Mouse (Mus musculus) heart, postnatal 0 days (tissue): ENCODE data around the gene Sult2a7. TPM values are rescaled to one million over a fixed set of nuclear protein-coding genes. Genes with fewer than 3 reads are reported as not detected.

Experiments
- ATAC-seq: fragments of 200-750 bp; cut with Nextera tagmentation; 2 replicates; pipeline ENCODE4 v1.8.0; 2017; ENCODE audit warnings: low read depth, moderate number of reproducible peaks, moderate library complexity; ENCODE audit not compliant: insufficient read depth
- DNase-seq: peaks from one replicate; pipeline ENCODE4 v3.0.0-alpha.2; 2016; ENCODE audit warnings: low spot score
- H3K27ac ChIP-seq: fragments of 300-500 bp; sonication (generic); 2 replicates; pipeline ENCODE4 v1.5.1; 2014; ENCODE audit warnings: low read depth, mild to moderate bottlenecking
- H3K27me3 ChIP-seq: fragments of 300-500 bp; sonication (generic); 2 replicates; pipeline ENCODE4 v1.6.1; 2014; ENCODE audit warnings: low read length, mixed read lengths; ENCODE audit not compliant: control insufficient read depth, insufficient read depth
- H3K36me3 ChIP-seq: fragments of 300-500 bp; sonication (generic); replicated peaks from 2 replicates; pipeline ENCODE4 v1.6.1; 2014; ENCODE audit warnings: low read length, mixed read lengths; ENCODE audit not compliant: control insufficient read depth, insufficient read depth
- H3K4me1 ChIP-seq: fragments of 300-500 bp; sonication (generic); 2 replicates; pipeline ENCODE4 v1.6.1; 2014; ENCODE audit warnings: antibody characterized with exemption; ENCODE audit not compliant: control insufficient read depth, insufficient read depth
- H3K4me2 ChIP-seq: fragments of 300-500 bp; sonication (generic); 2 replicates; pipeline ENCODE4 v1.6.1; 2014; ENCODE audit warnings: low read depth, mild to moderate bottlenecking, low read length, moderate library complexity
- H3K4me3 ChIP-seq: fragments of 300-500 bp; sonication (generic); 2 replicates; pipeline ENCODE4 v1.5.1; 2014; ENCODE audit warnings: low read depth, low read length
- H3K9ac ChIP-seq: fragments of 300-500 bp; sonication (generic); replicated peaks from 2 replicates; pipeline ENCODE4 v1.6.1; 2014; ENCODE audit warnings: low read depth, low read length, mixed read lengths
- H3K9me3 ChIP-seq: fragments of 300-500 bp; sonication (generic); replicated peaks from 2 replicates; pipeline ENCODE4 v1.6.1; 2016; ENCODE audit warnings: low read length; ENCODE audit not compliant: control insufficient read depth
- CTCF ChIP-seq: IDR thresholded peaks from 2 replicates; pipeline ENCODE4 v1.5.1; 2016; ENCODE audit warnings: antibody characterized with exemption, control low read depth, low read depth
- EP300 ChIP-seq: IDR thresholded peaks from 2 replicates; pipeline ENCODE4 v1.6.1; 2016; ENCODE audit warnings: antibody characterized with exemption, low read depth
- WGBS: fragments of 180-500 bp; shearing (Covaris S2); extraction: QIAGEN DNeasy Blood & Tissue Kit; methylation state at CpG from one replicate; pipeline ENCODE4 v1.1.7; 2014; 5-methylcytosine and 5-hydroxymethylcytosine counted together
- polyA plus RNA-seq: library from polyadenylated mRNA; unstranded; fragments of >200 nt; fragmentation: Nextera tagmentation; extraction: Ambion mirVana; gene quantifications from 2 replicates; pipeline ENCODE4 v1.2.1, GENCODE M21; 2015
- total RNA-seq: library from RNA; depleted of rRNA; stranded (reverse); fragments of >200 nt; gene quantifications from 2 replicates; pipeline ENCODE4 v1.2.3, GENCODE M21; 2014; ENCODE audit warnings: low replicate concordance; rRNA removed

Gene Sult2a7
- not detected in 2 replicates for total RNA-seq
- not detected in 2 replicates for polyA plus RNA-seq

- TF ChIP-seq EP300 (no peak), CTCF (no peak)
- Histone ChIP-seq H3K9ac (no peak within 1 kb of the TSS), H3K4me3 (no peak within 1 kb of the TSS), H3K9me3 (peaks cover 6% of the 10 kb centered on the region), H3K36me3 (no peaks in the 10 kb centered on the region), H3K4me2 (no peak within 1 kb of the TSS), H3K27ac (no peak within 1 kb of the TSS), H3K4me1 (no peaks in the 10 kb centered on the region), H3K27me3 (no peaks in the 10 kb centered on the region)
- 76% methylated on average over 4 of the region's 4 CpGs for WGBS
- no peak for ATAC-seq
- DNase-seq: no peak
These were observed at the start of gene Sult2a7 for GRCm38 (mm10) chr7:14494130-14494529. Gene Sult2a7 (minus strand): TSS chr7:14494230.

- ATAC-seq (no peak), DNase-seq (no peak)
- Histone ChIP-seq H3K27me3 (no peaks in the 10 kb centered on the region), H3K9me3 (peaks cover 14% of the 10 kb centered on the region), H3K9ac (no peak overlapping the region), H3K27ac (no peak overlapping the region), H3K4me3 (no peak overlapping the region), H3K4me1 (no peaks in the 10 kb centered on the region), H3K4me2 (no peak overlapping the region), H3K36me3 (no peaks in the 10 kb centered on the region)
- TF ChIP-seq CTCF (no peak), EP300 (no peak)
- WGBS: 40% methylated on average over 1 of the region's 1 CpGs
These were observed 31.2 kb upstream of the Sult2a7 start for GRCm38 (mm10) chr7:14525280-14525679.

DNA sequence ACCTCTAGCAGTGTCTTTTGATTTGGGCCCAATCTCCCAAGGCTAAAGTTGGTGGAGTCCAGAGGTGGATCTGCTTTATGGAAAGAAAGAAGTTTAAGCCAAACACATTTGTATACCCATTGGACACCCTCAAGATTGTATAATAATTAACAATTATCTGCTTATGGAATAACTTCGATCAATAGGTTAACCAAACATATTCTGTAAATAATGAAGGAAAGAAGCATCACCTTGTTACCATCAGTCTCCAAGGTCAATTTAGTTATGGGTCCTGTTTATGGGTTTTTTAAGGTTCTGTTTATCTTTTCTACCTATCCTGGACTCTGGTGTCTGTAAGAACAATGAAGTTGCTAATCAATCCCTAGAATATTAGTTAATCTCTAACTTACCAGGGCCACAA is 28.6 kb upstream of the Sult2a7 start:
- no peaks in the 10 kb centered on the region for H3K27me3 ChIP-seq
- no peaks in the 10 kb centered on the region for H3K4me1 ChIP-seq
- no peak for ATAC-seq
- TF ChIP-seq CTCF (no peak), EP300 (no peak)
- no peak overlapping the region for H3K27ac ChIP-seq
- H3K36me3 ChIP-seq: no peaks in the 10 kb centered on the region
- no peak overlapping the region for H3K9ac ChIP-seq
- 78% methylated on average over 1 of the region's 1 CpGs for WGBS
- H3K4me3 ChIP-seq: no peak overlapping the region
- no peak overlapping the region for H3K4me2 ChIP-seq
- DNase-seq: no peak
- H3K9me3 ChIP-seq: peaks cover 26% of the 10 kb centered on the region

- Histone ChIP-seq H3K9ac (no peak overlapping the region), H3K27ac (no peak overlapping the region), H3K4me2 (no peak overlapping the region), H3K4me3 (no peak overlapping the region), H3K9me3 (peaks cover 29% of the 10 kb centered on the region), H3K36me3 (no peaks in the 10 kb centered on the region), H3K27me3 (no peaks in the 10 kb centered on the region), H3K4me1 (no peaks in the 10 kb centered on the region)
- DNase-seq (no peak), ATAC-seq (no peak)
- WGBS: 46% methylated on average over 3 of the region's 3 CpGs
- no peak for TF ChIP-seq CTCF
- TF ChIP-seq EP300: no peak
These were observed 24.3 kb upstream of the Sult2a7 start for GRCm38 (mm10) chr7:14518301-14518700.

DNA sequence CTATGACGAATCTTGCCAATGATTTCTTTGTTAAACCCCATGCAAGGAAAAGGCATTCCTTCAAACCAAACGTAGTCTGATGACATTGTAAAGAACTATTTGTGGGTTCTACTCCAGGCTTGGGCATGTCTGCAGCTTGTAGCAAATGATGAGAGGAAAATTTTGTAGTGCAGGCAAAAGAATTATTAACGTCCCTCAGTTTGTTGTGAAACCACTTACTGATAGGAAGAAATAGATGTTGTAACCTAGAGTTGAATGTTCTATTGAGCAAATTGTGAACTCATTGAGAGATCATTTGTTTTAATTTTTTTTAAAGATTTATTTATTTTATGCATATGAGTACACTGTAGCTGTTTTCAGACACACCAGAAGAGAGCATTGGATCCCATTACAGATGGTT is 1.1 kb downstream of the Sult2a7 start:
- Histone ChIP-seq H3K4me2 (no peak overlapping the region), H3K4me1 (no peaks in the 10 kb centered on the region), H3K9ac (no peak overlapping the region), H3K27me3 (no peaks in the 10 kb centered on the region), H3K9me3 (peaks cover 8% of the 10 kb centered on the region), H3K27ac (no peak overlapping the region), H3K4me3 (no peak overlapping the region), H3K36me3 (no peaks in the 10 kb centered on the region)
- ATAC-seq (no peak), DNase-seq (no peak)
- WGBS: 59% methylated on average over 3 of the region's 3 CpGs
- TF ChIP-seq CTCF: no peak
- TF ChIP-seq EP300: no peak

DNA sequence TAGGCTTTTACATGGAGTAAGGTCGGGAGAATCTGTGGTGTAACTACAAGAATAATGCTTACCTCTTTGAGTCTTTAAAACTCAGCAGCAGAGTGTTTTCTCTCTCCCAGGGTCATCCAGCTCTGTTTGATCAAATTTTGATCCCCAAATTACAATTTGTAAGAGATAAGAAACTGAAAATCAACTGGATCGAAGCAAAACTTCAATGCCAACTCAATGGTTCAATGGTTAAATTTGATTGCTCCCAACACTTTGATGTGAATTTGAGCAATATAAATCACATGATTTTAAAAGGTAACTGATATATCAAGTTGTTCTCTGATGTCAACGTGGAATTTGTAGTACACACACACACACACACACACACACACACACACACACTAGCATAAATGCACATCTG is 47.5 kb downstream of the Sult2a7 start, which contains the start of gene Sult2a8:
Gene Sult2a8, minus strand, starts transcription at position 236 of the 400 bp plus-strand sequence.
- no peak within 1 kb of the TSS for H3K4me2 ChIP-seq
- no peaks in the 10 kb centered on the region for H3K4me1 ChIP-seq
- no peak within 1 kb of the TSS for H3K9ac ChIP-seq
- no peak within 1 kb of the TSS for H3K27ac ChIP-seq
- no peak within 1 kb of the TSS for H3K4me3 ChIP-seq
- no peak for TF ChIP-seq CTCF
- H3K36me3 ChIP-seq: no peaks in the 10 kb centered on the region
- H3K27me3 ChIP-seq: no peaks in the 10 kb centered on the region
- 42% methylated on average over 3 of the region's 3 CpGs for WGBS
- no peak for DNase-seq
- no peak for ATAC-seq
- H3K9me3 ChIP-seq: peaks cover 8% of the 10 kb centered on the region
